Mouse (Mus musculus): Measurements from ENCODE around the gene Ppp1ca.

- TF ChIP-seq CTCF (conservative IDR thresholded peaks at IDR 0.05; ENCODE audit: low read length): no peak
- TF ChIP-seq POU5F1 (IDR thresholded peaks at IDR 0.05; ENCODE audit: borderline replicate concordance, low read length): no peak
- TF ChIP-seq NANOG (IDR thresholded peaks at IDR 0.05; ENCODE audit: borderline replicate concordance, low read length): no peak
Measured at GRCm38 (mm10) chr19:4169378-4169784, 22.5 kb upstream of the Ppp1ca start.
